Mouse (Mus musculus) bone marrow, adult 2 months (tissue): ENCODE data around the gene Olfr205.

Experiments
- CTCF ChIP-seq: fragments of 200-500 bp; IDR thresholded peaks from 2 replicates; pipeline ENCODE4 v1.5.1; 2011; ENCODE audit warnings: low read length, control low read depth; ENCODE audit not compliant: control insufficient read depth, insufficient read depth
- POLR2A ChIP-seq: fragments of 200-500 bp; IDR thresholded peaks from 2 replicates; pipeline ENCODE4 v1.6.1; 2011; ENCODE audit warnings: low read depth, mild to moderate bottlenecking, control low read depth, low read length, borderline replicate concordance; ENCODE audit not compliant: control insufficient read depth

DNA sequence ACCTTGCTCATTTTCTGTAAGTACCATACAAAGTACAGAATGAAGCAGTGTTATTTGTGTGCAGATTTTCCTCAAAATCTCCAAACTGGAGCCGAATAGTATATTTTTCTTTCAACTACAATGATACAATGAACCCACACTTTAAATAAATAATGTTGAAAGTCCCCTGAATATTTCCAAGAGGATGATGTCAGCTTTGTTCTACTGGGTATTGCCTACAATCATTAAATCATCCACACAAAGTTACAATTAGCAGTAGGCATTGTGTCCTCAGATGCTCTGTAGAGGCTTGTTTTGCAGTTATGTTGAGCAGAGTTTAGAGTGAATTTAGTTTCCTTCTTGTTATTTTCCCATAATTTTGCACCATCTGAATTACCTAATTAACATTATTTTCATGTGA, 44.2 kb downstream of the Olfr205 start, which contains the start of gene Olfr202:
- TF ChIP-seq POLR2A (no peak), CTCF (no peak)
